Mouse (Mus musculus) hematopoietic stem cell, adult 5-6 weeks (primary cell): ENCODE results near the gene Prps1l1. TPM values are rescaled to one million over a fixed set of nuclear protein-coding genes. Genes with fewer than 3 reads are reported as not detected.
A peak's percentile ranks its signal among the peaks of the same experiment; 100 is the strongest.

Experiments used
- ATAC-seq, 2 experiments: fragments of 125-278 bp in 1 of 2; replicated peaks in 1 of 2; 2 replicates each; pipeline ENCODE4 v1.8.0; 2016 to 2017; ENCODE audit warnings: inconsistent platforms in 2 of 2, mild to moderate bottlenecking in 2 of 2, moderate number of reproducible peaks in 2 of 2, low read depth in 1 of 2, moderate TSS enrichment in 1 of 2; ENCODE audit not compliant: low FRiP score in 2 of 2, poor library complexity in 2 of 2, severe bottlenecking in 2 of 2, insufficient read depth in 1 of 2, low TSS enrichment in 1 of 2
- total RNA-seq: library from RNA; stranded (forward); fragments of 172-1452, 232-1000 nt; gene quantifications from 2 replicates; pipeline ENCODE4 v1.2.3, GENCODE M21; 2017

Prps1l1 gene
- total RNA-seq, 1 experiment from 2014 or later = not detected

DNA sequence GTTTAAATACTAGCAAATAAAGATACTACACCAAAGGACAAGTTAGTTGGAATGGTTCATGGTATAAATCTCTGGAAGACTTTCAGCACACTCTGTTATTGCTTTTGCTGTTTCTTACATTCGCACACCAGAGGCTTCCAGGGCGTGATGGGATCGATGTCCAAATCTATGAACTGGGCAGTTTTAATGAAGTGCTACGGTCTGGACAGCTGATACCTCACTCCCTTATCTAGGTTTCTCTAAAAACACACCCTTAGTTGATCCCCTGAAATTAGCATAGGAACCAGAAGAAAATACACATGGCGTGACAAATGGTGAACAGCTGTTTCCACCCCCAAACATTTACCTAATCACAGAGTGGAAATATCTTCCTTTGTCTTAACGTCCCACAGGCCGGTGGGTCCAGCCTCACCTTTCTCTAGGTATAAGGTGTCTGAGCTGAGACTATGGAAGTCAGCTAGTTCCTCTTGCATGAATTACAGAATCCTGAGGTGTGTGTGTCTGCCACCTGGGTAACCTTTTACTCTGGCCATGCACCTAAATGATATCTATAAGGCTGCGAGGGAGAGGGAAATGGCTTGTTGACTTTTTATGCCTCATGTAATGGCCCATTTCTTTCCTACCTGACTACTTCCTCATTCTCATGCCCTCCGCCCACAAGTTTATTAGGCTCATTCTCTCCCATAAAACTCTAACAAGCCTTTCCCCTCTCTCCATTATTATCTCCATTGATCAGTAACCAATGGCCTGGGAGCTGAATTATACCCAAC is 32.1 kb downstream of the Prps1l1 start:
- ATAC-seq = peak in 1 of 2 experiments; percentile 50; a peak in 1 of 4 replicates

DNA sequence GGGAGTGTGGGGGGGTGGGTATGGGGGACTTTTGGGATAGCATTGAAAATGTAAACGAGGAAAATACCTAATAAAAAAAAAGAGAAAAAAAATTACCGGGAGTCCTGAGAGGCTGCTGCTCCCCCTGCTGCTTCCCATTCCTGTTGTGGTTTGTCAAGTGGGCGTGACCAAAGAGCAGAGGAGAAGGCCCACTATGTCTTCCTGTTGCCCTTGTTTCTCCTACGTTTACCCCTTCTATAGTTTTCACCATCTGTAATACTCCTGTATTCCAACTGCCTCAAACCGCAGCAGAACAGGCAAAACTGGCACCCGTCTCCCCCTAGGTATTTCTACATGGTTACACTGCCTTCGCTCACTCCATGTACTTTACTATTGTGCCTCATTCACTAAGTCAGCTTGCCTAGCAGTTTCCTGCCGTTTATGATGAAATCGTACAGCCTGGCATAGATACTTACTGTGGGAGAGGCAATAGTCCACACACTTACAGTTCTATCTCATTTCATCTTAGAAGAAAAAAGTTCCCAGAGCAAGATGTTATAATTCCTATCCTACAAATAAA is 34.2 kb downstream of the Prps1l1 start:
- ATAC-seq = peak; percentile 50 to 68

DNA sequence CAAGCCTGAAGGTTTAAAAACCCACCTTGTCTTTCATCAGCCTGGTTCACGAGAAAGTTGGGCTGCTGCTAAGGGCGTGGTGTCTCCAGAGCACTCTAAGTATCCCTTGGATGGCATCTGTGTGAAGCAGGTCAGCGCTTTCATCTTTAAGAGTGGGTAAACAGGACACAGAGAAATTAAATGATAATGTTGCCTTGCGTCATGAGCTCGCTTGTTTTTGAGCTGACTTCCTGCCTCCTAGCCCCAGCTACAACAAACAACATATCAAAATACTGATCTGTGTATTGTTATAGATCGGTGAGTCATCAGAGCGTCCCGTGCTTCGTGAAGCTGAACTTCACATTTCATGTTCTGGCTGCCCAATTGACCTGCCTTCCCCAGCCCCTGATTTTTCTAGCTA is 36.7 kb downstream of the Prps1l1 start:
- ATAC-seq = no peak

DNA sequence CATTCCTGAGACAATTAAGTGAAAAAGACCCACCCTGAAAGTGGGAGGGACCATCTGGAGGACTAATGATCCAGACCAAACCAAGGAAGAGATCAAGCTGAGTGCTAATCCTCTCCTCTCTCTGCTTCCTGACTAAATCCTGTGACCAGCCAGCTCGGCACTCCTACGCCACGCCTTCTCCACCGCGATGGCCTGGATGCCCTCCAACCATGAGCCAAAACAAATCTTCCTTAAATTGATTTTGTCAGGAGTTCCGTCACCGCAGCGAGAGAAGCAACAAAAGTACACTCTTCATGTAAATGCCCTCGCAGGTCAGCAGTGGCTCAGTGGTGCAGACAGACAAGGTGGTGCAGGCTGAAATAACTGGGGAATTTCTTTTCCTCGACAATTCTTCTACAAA is 37.5 kb downstream of the Prps1l1 start:
- no peak for ATAC-seq

DNA sequence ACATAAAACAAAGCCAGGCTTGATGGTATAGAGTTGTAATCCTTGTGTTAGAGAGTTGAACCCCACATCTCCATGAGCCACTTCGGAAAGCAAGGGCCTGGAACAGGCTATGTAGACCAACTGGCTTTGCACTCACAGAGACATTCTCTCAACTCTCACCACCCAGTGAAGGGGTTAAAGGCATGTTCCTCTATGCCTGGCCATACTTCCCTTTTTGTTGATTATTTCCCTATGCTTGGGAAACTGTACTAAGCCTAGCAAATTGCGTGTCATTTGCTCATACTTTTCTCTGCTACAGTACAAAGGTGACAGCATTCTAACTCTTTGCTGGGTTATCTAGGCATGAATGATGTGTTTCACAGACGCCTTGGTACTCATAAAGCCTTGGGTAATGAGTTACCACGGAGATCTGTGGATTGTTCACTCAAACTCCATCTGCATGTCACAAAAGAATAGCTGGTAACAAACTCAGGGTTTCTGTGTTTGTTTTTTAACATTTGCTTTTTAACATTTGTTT is 41.4 kb downstream of the Prps1l1 start:
- peak; percentile 93 to 96 for ATAC-seq

DNA sequence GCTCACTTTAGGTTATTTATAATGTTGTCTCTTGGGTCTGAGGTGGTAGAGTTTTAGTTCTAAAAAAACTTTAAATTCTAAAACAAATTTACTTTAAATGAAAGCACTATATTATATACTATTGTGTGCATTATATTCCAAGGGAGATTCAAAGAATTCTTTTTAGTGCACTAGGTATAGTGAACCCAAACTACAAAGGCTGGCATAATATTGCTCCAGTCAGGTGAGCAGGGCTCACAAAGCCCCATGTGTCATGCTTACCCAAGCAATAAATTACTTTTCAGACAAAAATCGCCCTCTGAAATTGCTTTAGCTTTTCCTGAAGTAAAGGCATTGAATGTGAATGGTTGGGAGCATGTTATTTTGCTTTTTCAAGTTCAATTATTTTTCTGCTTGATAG is 43.0 kb downstream of the Prps1l1 start:
- no peak for ATAC-seq

Other genes starting within 250 kb of the Prps1l1 start
- gene Hdac9, start 67.7 kb upstream of the Prps1l1 start, total RNA-seq = 12.9 and 17.1 TPM in 2 replicates
- gene Snx13, start 62.4 kb downstream of the Prps1l1 start, total RNA-seq = 30.8 and 42.6 TPM in 2 replicates